Mouse (Mus musculus) kidney, adult 2 months (tissue): ENCODE results near the gene Fndc7. TPM values are rescaled to one million over a fixed set of nuclear protein-coding genes. Genes with fewer than 3 reads are reported as not detected.
"Not testable (repeated sequence)": the region's sequence is repeated elsewhere in the genome, so short reads cannot be mapped to it uniquely, and the experiment has no call there.

Experiments
- DNase-seq: peaks from one replicate; pipeline ENCODE4 v3.0.0; 2021
- H3K27ac ChIP-seq: fragments of 200-500 bp; 2 replicates; pipeline ENCODE4 v1.5.1; 2012; ENCODE audit warnings: low read depth, low read length, control low read depth, inconsistent platforms; ENCODE audit not compliant: insufficient read depth
- H3K27me3 ChIP-seq: fragments of 200-500 bp; replicated peaks from 2 replicates; pipeline ENCODE4 v1.6.1; 2012; ENCODE audit warnings: mild to moderate bottlenecking, moderate library complexity, low read length, inconsistent platforms; ENCODE audit not compliant: control insufficient read depth, insufficient read depth
- H3K36me3 ChIP-seq: fragments of 200-500 bp; 2 replicates; pipeline ENCODE4 v1.6.1; 2012; ENCODE audit warnings: mild to moderate bottlenecking, moderate library complexity, low read length, inconsistent platforms; ENCODE audit not compliant: control insufficient read depth, insufficient read depth
- H3K4me1 ChIP-seq: fragments of 200-500 bp; 2 replicates; pipeline ENCODE4 v1.6.1; 2011; ENCODE audit warnings: low read length; ENCODE audit not compliant: control insufficient read depth, insufficient read depth
- H3K4me3 ChIP-seq: fragments of 200-500 bp; 2 replicates; pipeline ENCODE4 v1.5.1; 2011; ENCODE audit warnings: mild to moderate bottlenecking, low read depth, low read length, control low read depth; ENCODE audit not compliant: insufficient read depth
- CTCF ChIP-seq: fragments of 200-500 bp; conservative IDR thresholded peaks from 2 replicates; pipeline ENCODE4 v1.5.1; 2011; ENCODE audit warnings: low read depth, mild to moderate bottlenecking, control low read depth, low read length, moderate library complexity, mixed read lengths; ENCODE audit not compliant: insufficient read depth, insufficient read length
- POLR2A ChIP-seq: fragments of 200-500 bp; IDR thresholded peaks from one replicate; pipeline ENCODE4 v1.6.1; 2011; ENCODE audit warnings: low read depth, low read length, control low read depth
- WGBS: fragments of 180-500 bp; shearing (Covaris S2); methylation state at CpG from one replicate; pipeline ENCODE4 v1.1.7; 2018; 5-methylcytosine and 5-hydroxymethylcytosine counted together
- polyA plus RNA-seq: library from polyadenylated mRNA; depleted of rRNA; stranded (reverse); fragments of >200 nt; gene quantifications from 2 replicates; pipeline ENCODE4 v1.2.3, GENCODE M21; 2012

The Fndc7 gene
- polyA plus RNA-seq, 1 experiment = 0.25 TPM

DNA sequence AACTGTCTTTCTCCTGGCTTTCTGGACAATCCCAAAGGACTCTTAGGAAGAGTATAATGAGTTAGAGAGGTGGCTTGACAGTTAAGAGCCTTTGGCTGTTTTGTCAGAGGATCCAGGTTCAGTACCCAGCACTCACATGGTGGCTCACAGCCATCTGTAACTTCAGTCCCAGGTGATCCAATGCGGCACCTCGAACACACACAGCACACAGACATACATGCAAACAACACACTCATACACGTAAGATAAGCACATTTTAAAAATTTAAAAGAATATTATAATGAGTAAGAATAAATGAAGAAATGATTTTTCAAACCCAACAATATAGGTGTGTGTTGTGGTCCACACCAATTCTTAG is 2.2 kb downstream of the Fndc7 start:
- DNase-seq = no peak
- Histone ChIP-seq H3K36me3 (no peaks in the 10 kb centered on the region), H3K4me1 (no peaks in the 10 kb centered on the region; the same call in 1 of the 2 replicates), H3K27me3 (no peaks in the 10 kb centered on the region; the same call in 1 of the 2 replicates), H3K27ac (no peak overlapping the region), H3K4me3 (no peak overlapping the region)
- 94% methylated on average over 3 of the region's 3 CpGs for WGBS
- TF ChIP-seq CTCF (no peak), POLR2A (no peak)

DNA sequence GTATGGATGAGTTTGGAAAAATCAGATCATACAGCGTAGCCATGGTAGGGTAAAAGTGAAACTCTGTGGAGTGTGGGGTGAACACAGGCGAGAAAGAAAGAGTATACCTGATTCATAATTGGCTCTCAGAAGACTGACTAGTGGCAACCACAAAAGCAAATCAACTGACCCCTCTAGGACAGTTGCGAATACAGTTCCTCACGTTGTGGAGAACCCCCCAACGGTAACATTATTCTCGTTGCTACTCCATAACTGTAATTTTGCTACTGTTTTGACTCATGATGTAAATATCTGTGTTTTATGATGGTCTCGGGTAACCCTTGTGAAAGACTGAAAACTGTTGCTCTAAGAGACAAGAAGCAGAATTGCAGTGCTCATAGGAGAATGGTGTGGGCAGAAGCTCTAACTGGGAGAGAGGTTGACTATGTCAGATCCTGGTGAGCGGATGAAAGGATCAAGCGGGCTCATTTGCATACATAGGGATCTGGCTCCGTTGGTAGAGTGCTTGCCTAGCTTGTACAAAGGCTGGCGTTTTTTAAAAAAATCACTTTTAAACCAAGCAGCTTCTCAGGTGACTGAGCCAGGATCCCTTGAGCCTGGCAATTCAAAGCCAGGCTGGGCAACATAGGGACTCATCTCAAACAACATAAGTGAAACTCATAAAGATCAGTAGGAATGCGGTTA is 2.7 kb downstream of the Fndc7 start:
- H3K36me3 ChIP-seq = no peaks in the 10 kb centered on the region
- no peak overlapping the region for H3K4me3 ChIP-seq
- H3K27ac ChIP-seq = no peak overlapping the region
- no peaks in the 10 kb centered on the region; the same call in 1 of the 2 replicates for H3K4me1 ChIP-seq
- WGBS = 86% methylated on average over 12 of the region's 12 CpGs
- TF ChIP-seq POLR2A (no peak), CTCF (no peak)
- no peaks in the 10 kb centered on the region; the same call in 1 of the 2 replicates for H3K27me3 ChIP-seq
- DNase-seq = no peak

DNA sequence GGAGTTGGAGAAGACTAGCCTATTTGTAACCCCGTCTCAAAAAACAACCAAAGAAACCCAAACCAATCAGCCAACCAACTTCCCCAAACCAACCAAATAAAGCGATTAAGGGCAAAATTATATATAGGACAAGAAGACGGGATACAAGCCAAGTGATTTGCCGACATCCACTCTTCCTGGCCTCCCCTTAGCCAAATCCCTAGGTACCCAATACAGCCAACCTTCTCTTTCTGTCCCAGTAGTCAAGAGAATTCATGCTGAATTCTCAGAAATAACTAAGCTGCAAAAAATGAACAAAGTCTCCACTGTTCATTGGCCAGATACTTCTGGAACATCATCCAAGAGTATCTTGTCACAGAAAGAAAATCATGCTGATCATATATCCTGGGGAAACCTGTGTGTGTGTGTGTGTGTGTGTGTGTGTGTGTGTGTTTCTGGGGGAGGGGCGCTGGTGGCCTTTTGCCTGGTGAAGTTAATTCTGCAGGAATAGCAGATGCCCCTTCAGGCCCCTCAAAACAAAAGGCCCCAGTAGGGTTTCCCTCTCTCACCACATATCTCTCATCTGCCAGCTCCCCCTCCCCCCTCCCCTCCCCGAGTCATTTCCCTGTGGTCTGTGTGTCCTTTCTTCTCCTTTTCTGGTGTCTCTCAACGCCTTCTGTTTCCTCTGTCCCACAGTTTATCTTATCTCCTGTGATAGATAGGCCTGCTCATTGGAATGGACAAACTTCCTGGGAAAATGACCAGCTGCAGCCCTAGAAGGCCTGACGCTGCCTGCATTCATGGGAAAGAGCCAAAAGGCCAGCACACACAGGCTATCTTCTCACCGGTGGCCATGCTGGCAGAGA is 3.9 kb downstream of the Fndc7 start:
- Histone ChIP-seq H3K4me1 (no peaks in the 10 kb centered on the region), H3K27me3 (no peaks in the 10 kb centered on the region; the same call in 1 of the 2 replicates), H3K4me3 (no peak overlapping the region), H3K36me3 (no peaks in the 10 kb centered on the region), H3K27ac (no peak overlapping the region)
- WGBS = 64% methylated on average over 9 of the region's 9 CpGs
- DNase-seq = no peak
- TF ChIP-seq POLR2A = no peak
- TF ChIP-seq CTCF = no peak

DNA sequence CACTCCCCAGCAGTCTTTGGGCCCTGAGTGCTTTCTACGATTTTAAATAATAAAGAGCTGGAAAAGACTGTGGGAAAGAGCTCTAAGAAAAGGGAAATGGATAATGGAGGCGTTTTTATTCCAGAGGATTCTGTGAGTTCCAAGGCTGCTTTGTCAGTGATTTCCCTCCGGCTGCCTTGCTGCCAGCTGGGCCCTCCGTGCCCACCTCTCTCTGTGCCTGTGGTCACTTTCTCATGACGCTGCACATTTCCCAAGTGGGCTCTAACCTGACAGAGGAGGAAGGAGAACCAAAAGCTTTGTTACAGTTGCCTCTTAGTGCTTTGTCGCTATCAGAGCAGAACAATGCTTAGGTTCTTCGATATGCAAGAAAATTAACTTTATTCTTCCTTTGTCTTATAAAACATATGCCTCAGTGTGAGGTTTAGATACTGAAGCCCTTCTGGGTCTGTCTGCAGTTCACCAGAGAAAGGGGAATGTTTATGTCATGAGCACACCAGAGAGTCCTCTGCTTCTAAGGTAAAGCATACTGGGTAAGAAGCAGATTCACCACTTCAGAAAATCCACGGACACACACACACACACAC is 5.0 kb downstream of the Fndc7 start:
- H3K36me3 ChIP-seq = no peaks in the 10 kb centered on the region
- H3K4me3 ChIP-seq = no peak overlapping the region
- H3K4me1 ChIP-seq = no peaks in the 10 kb centered on the region
- WGBS = 71% methylated on average over 8 of the region's 8 CpGs
- DNase-seq = no peak
- no peaks in the 10 kb centered on the region; the same call in 1 of the 2 replicates for H3K27me3 ChIP-seq
- no peak overlapping the region for H3K27ac ChIP-seq
- TF ChIP-seq CTCF = no peak
- TF ChIP-seq POLR2A = no peak

DNA sequence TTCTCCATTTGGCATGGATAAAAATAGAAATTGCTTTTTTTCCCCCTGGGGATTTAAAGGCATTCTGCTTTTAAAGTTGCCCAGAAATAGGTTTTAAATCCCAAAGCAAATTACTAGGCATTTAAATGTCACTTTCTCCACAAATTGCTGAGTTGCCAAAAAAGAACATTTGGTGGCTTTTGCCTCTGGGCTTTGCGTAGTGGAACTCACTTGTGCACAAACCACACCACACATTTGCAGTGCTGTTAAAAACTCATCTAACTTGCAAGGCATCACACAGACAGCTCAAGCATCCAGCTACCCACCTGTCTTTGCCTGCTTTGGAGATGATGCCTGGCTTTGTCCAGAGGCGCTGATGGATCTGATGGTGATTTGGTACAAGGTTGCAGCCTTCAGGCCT is 6.7 kb downstream of the Fndc7 start:
- WGBS = 91% methylated on average over 2 of the region's 2 CpGs
- TF ChIP-seq CTCF (no peak), POLR2A (no peak)
- H3K27me3 ChIP-seq = no peaks in the 10 kb centered on the region; the same call in 1 of the 2 replicates
- H3K4me1 ChIP-seq = no peaks in the 10 kb centered on the region
- no peak overlapping the region for H3K4me3 ChIP-seq
- no peak for DNase-seq
- H3K36me3 ChIP-seq = no peaks in the 10 kb centered on the region
- no peak overlapping the region for H3K27ac ChIP-seq

DNA sequence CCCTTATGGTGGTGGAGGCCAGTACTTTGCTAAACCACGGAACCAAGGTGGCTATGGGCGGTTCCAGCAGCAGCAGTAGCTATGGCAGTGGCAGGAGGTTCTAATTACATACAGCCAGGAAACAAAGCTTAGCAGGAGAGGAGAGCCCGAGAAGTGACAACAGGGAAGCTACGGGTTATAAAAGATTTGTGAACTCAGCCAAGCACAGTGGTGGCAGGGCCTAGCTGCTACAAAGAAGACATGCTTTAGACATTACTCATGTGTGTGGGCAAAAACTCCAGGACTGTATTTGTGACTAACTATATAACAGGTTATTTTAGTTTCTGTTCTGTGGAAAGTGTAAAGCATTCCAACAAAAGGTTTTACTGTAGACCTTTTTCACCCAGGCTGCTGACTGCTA is 7.9 kb downstream of the Fndc7 start:
- H3K36me3 ChIP-seq, H3K27ac ChIP-seq, H3K4me1 ChIP-seq, DNase-seq, H3K27me3 ChIP-seq, H3K4me3 ChIP-seq: not testable (repeated sequence)
- WGBS = 74% methylated on average over 4 of the region's 4 CpGs
